Mouse (Mus musculus): ENCODE data around the gene Akr1d1. TPM values are rescaled to one million over a fixed set of nuclear protein-coding genes. Genes with fewer than 3 reads are reported as not detected.

Gene Akr1d1
- polyA plus RNA-seq (2014; fragmentation: Illumina TruSeq; extraction: RNeasy Lipid Tissue Mini Kit (QIAGEN cat#74804); ENCODE audit: low read depth, low replicate concordance): 2,751 TPM

GRCm38 (mm10) chr6:37529940-37530339, at the start of gene Akr1d1:
TSS of gene Akr1d1 (plus strand) at chr6:37530173.

Other genes starting within 250 kb of the Akr1d1 start
- gene Dgki, start 230.0 kb upstream of the Akr1d1 start, polyA plus RNA-seq (2014; fragmentation: Illumina TruSeq; extraction: RNeasy Lipid Tissue Mini Kit (QIAGEN cat#74804); ENCODE audit: low read depth, low replicate concordance): 1.2 TPM
- 106 TPM for gene Creb3l2, start 88.0 kb upstream of the Akr1d1 start, polyA plus RNA-seq (2014; fragmentation: Illumina TruSeq; extraction: RNeasy Lipid Tissue Mini Kit (QIAGEN cat#74804); ENCODE audit: low read depth, low replicate concordance)

All from adrenal gland, adult 10 weeks (tissue).